Mouse (Mus musculus) left cerebral cortex, postnatal 36 days (tissue): ENCODE data around the gene Baz1a. TPM values are rescaled to one million over a fixed set of nuclear protein-coding genes. Genes with fewer than 3 reads are reported as not detected.
"Not testable (repeated sequence)": the region's sequence is repeated elsewhere in the genome, so short reads cannot be mapped to it uniquely, and the experiment has no call there.

Experiments
- DNase-seq, 2 experiments: peaks; one replicate each; pipeline ENCODE4 v3.0.0; 2021 to 2022; ENCODE audit warnings: low spot score in 2 of 2, mixed read lengths in 1 of 2
- intact Hi-C: fragments of 180-260 bp; cut with DNase I; formaldehyde crosslinking; loops from one replicate; pipeline ENCODE4 v1.15.1; 2025
- total RNA-seq, 2 experiments: library from RNA; stranded (reverse); gene quantifications; 2 replicates each; pipeline ENCODE4 v1.2.3; 2021

The Baz1a gene
- total RNA-seq, 2 experiments from 2014 or later: 2.4 to 5.3 TPM

DNA sequence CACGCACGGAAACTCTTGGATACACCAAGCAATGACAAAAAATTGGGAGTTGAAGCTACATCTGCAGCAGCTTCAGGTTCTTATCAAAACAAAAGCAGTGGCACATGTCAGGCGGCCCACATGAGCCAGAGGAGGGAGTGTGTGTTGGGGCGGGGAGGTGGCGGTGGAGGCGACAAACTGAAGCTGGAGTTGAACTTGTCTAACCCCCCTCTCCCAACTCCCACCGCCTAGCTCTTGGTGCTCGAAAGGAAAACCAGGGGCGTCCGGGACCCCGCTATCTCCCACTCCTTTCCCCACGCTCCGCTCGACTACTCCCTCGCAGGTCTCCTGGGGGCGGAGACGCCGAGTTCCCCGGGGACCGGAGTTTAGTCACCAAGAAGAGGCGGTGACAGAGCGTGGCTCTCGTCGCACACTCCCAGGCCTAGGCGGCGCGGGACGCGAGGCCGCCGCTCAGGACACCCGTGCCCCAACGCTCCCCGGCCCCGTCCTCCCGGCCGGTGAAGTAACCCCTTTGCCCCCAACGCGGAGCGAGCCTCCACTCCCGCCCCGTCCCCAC is 29.4 kb downstream of the Baz1a start:
- DNase-seq: peak; percentile 42 to 60
- intact Hi-C loops: loop anchor here (2.0 to 10.0 kb wide), 2 partner anchors 22 to 120 kb away; partner anchors contain the start of gene Cfl2

DNA sequence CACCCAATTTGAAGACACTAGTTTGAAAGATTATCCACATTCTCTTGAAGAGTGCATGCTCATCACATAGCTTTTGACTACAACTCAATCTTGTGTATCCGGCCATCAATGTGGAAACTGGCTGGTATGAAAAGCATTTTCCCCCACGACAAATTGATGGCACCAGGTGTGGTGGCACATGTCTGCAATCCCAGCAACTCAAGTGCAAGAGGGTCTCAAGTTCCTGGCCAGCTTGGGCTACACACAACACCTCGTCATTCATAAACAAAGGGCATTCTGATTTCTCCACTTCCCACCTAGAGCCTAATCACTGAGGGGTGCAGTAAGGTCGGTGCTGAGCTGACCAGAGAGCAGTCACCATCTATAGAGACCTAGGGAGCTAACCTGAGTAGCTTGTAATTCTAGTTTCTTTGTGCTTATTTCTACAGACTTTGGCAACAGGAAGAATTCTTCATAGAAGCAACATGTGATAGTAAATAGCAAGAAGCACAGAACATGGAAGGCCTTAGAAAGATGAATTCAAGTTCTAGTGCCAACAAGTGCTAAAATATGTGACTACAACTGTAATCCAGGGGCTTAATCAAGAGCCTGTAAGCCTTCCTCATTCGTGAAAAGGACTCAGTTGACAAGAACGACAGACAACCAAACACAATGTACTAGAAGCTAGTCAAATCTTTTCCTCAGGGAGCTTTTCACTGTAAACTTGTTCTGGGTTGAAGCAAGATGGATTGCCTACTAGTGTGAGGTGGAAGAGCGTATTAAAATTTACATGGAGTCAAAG is 31.0 kb downstream of the Baz1a start:
- intact Hi-C loops: loop anchor here (10.0 kb wide), 1 partner anchor 118 kb away; the partner anchor contains the start of gene Cfl2
- no peak for DNase-seq

DNA sequence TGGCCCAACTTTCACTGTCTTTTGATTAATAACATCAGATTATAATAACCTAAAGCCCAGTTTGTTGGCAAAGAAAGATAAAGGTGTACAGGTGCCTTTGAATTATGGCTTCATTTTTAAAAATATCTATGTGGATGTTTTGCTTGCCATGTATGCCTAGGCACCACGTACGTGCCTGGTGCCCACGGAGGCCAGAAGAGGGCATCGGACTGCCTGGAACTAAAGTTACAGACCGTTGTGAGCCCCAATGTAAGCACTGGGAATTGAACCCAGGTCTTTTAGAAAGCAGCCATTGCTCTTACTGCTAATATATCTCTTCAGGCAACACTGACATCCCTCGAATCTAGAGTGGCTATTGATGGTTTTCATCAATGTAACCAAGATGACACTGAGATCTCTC is 32.2 kb downstream of the Baz1a start:
- DNase-seq: no peak
- intact Hi-C loops: loop anchor here (10.0 kb wide), 1 partner anchor 117 kb away; the partner anchor contains the start of gene Cfl2

DNA sequence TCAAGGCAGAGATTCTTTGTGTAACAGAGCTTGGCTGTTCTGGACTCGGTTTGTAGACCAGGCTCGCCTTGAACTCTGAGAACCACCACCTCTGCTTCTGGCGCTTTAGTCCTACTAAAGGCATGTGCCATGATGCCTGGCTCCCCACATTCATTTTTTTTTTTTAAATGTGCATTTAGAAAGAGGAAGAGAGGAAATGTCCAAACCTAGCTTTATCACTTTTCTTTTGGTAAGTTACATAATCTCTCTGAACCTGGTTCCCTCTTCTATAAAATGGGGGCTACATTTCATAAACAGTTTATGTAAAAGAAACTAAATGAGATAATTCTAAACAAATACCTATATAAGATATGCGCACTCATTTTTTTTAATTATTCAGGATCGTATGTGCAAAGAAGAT is 33.2 kb downstream of the Baz1a start:
- DNase-seq: no peak
- intact Hi-C loops: loop anchor here (10.0 kb wide), 1 partner anchor 116 kb away; the partner anchor contains the start of gene Cfl2

DNA sequence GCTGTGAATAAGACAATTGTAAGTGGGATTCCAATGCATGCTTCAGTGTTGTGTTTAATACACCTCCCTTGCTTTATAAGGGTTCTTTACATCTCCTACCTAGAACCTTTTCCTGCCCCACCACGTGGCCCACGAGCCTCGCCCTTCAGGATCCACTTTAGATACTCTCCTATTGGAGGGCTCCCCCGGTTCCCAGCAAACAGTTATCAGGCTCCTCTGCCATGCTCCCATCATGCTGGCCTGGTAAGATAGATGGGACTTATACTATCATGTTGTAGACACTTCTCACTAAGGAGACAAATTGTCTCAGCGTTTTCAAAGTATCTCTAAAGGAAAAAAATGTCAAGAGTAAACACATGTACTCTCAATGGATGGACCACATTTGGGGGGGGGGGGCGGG is 33.6 kb downstream of the Baz1a start:
- DNase-seq: no peak
- intact Hi-C loops: loop anchor here (10.0 kb wide), 1 partner anchor 116 kb away; the partner anchor contains the start of gene Cfl2

DNA sequence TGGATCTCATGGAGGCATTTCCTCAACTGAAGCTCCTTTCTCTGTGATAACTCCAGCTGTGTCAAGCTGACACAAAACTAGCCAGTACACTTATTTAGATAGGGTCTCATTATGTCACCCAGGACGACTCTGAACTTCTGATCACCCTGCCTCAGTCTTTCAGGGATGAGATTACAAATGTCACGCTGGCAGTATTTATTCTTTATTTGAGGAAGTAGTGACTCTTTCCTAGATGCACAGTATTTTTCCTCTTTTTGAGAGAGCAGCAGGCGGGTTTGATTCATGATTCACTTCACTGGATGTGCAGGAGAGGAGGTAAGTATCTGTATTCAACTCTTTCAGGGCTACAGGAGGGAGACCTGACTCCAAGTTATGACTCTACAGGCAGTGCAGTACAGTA is 45.1 kb downstream of the Baz1a start:
- intact Hi-C loops: no loop called here
- no peak for DNase-seq

DNA sequence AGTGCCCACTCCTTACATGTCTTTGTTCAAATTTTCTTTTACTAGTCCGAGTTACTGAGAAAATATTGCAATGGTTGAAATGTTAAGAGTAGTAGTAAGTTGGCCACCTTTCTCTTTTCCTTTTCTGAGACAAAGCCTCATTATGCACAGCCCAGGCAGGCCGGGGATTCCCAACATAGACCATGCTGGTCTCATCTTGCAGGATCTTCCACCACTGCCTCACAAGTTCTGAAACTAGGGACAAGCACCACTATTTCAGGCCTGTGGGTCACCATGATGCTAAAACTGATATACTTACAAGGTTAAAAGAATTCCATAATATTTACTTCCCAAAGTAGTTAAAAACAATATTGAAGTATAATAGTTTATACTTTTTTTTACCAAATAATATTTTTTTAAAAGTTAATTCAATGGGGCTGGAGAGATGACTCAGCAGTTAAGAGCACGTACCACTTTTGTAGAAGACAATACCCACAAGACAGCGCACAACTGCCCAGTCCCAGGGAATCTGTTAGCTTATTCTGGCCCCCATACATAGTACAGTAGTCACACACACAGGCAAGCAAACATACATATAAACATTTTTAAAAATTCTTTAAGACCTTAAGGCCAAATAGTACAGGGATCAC is 48.5 kb downstream of the Baz1a start:
- DNase-seq: no peak
- intact Hi-C loops: no loop called here

DNA sequence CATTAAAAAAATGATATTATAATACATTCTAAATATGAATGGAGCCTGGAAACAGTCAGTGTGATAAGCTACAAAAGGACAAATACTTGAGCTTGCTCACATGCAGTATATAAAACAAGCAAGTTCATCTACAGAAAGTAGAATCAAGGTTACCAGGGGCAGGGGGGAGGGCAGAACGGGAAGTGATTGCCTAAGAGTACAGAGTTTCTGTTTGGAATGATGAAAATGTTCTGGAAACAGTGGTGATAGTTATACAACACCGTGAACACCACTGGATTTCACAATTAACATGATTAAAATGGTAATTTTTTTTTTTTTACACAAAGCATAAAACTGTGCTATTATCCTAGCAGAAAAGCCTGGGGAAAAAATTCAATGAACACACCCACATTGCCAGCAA is 54.6 kb downstream of the Baz1a start:
- DNase-seq: no peak
- intact Hi-C loops: no loop called here

DNA sequence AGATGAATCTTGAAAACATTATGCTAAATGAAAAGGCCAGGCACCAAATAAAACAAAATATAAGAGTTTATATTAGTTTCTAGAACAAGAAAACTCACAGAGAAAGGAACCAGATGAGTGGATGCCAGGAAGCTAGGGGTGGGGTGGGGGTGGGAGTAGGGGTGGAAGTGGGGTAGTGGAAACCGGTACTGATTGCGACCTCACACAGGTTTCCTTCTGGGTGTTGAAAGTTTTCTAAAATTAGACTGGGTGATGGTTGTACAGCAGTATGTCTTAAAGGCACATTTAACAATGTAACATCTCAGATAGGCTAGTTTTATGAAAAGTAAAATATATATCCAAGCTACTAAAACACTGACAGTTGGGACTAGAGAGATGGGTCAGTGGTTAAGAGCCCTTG is 57.2 kb downstream of the Baz1a start:
- DNase-seq: no peak
- intact Hi-C loops: no loop called here

DNA sequence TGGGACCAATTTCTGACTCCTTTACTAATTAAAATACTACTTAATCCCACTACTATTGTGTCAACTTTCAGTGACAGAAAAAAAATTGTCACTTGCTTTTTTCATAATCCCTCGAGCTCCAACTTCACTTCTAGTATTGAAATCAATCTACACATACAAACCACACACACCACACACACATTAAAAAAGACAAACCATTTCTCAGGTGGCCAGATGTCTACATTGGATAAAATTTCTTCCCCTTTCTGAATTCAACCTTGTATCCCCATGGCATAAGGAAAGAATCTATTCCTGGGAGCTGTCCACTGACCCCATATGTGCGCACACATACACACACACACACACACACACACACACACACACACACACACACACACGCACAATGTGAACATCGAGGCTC is 57.7 kb downstream of the Baz1a start:
- no peak for DNase-seq

DNA sequence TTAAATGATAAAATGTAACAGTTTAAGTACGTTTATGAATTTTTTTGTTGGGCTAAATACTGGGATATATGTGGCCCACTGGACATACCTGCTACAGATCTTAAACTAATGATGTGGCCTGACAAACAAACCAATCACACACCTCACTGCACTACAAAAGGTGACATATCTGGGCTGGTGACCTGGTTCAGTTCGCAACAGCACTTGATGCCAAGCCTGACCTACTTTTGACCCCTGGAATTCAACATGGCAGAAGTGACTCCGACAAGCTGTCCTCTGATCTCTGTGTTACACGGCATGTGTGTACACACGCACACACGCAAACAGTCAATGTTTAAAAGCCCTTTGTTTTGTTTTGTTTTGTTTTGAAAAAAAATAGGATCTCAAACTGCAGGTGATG is 68.0 kb downstream of the Baz1a start:
- no peak for DNase-seq
- intact Hi-C loops: no loop called here

More for the DNA sequence above, 57.7 kb downstream of the Baz1a start:
- intact Hi-C loops: no loop called here

DNA sequence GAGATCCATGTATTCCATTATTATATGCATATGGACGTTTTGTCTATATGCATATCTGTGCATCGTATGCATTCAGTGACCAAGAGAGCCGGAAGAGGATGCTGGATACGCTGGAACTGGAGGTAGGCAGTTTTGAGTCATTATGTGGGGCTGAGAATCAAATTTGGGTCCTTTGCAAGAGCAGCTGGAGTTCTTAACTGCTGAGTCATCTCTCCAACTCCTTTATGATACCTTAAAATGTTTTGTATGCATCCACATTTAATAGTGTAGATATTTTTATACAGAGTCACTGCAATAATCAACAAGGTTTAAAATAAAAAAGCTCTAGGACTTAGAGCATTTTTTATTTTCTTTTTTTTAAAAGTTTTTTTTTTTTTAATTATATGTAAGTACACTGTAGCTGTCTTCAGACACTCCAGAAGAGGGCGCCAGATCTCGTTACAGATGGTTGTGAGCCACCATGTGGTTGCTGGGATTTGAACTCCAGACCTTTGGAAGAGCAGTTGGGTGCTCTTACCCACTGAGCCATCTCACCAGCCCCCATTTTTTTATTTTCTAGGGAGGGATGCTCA is 71.5 kb downstream of the Baz1a start:
- DNase-seq, intact Hi-C loops: not testable (repeated sequence)

DNA sequence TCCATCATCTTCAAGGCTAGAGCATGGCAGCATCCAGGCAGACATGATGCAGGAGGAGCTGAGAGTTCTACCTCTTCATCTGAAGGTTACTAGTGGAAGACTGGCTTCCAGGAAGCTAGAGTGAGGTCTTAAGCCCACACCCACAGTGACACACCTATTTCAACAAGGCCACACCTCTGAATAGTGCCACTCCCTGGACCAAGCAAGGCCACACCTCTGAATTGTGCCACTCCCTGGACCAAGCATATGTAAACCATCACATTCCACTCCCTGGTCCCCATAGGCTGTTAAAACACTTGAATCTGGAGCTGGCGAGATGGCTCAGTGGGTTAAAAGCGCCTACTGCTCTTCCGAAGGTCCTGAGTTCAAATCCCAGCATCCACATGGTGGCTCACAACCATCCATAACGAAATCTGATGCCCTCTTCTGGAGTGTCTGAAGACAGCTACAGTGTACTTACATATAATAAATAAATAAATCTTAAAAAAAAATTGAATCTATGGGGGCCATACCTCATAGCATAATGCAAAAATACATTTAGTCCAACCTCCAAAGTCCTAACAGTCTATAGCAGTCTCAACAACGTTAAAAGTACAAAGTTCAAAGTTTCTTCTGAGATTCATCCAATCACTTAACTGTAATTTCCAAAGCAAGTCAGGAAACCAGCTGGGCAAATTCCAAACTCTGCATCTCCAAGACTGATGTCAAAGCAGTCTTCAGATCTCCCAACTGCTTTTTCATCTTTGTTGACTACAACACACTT is 76.4 kb downstream of the Baz1a start:
- intact Hi-C loops, DNase-seq: not testable (repeated sequence)

DNA sequence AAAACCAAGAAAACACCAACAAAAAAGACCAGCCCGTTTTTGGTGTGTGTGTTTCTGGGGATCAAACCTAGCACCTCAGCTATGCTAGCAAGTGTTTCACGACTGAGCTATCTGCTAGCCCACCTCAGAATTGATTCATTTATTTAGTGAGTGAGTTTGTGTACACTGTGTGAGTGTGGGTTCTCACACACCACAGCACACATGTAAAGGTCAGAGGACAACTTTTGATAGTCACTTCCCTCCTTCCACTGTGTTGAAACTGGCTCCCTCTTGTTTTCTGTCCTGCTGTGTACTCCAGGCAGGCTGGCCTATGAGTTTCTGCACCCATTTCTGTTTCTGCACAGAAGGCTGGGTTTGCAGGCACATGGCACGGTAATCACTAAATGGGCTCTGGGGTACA is 103.8 kb downstream of the Baz1a start:
- no peak for DNase-seq
- intact Hi-C loops: no loop called here

DNA sequence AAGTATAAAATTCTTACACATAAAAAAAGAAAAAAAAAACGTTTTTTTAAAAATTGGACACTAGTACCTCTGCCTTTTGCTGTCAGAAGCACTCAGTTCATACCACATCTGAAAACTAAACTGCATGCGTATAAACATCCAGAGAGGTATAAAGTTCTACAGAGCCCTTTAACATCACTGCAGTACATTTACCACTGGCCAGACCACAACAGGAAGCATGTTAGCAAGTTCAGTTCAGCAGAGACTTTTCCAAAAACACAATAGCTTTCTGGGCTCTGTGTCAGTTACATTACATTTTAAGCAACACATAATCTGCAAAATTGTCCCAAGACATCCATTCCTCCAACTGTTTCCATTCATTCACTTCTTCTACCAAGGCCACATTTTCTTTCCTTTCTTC is 121.6 kb downstream of the Baz1a start:
- intact Hi-C loops: not testable (repeated sequence)

DNA sequence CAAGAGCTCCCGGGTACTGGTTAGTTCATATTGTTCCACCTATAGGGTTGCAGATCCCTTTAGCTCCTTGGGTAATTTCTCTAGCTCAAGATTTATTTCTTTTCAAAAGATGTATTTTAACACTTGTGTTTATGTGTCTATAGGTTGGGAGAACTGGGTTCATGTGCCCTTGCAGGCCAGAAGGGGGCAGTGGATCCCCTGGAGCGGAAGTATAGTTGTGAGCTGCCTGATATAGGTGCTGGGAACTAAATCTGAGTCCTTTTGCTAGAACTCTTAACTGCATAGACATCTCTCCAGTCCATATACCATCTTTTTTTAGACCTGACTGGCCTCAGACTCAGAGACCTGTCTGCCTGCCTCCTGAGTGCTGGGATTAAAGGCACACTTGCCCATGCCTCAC is 123.7 kb downstream of the Baz1a start:
- intact Hi-C loops: no loop called here
- no peak for DNase-seq

More for the DNA sequence above, 121.6 kb downstream of the Baz1a start:
- not testable (repeated sequence) for DNase-seq

DNA sequence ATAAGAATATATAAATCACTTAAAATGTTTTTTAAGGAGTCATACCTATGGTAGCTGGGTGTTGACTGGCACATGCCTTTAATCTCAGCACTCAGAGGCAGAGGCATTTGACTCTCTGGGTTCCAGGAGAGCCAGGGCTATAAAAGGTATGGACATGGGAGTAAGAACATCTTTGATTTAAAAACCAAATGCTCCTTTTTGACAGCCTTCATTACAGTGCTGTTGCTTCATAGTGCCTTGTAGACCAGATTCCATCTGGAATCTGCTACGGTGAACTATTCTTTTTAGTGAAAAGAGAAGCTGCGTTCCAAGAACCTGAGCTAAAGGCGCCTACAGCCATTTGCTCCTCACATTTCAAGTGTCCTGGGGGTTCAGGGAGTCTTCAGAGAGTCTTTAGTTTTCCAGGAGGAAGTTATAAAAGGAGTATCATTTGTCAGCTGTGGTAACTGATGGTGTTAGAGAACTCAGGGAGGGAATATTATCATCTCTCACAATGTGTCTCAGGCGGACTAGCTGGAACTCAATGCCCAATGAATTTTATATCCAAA is 126.5 kb downstream of the Baz1a start:
- intact Hi-C loops: no loop called here
- no peak for DNase-seq

DNA sequence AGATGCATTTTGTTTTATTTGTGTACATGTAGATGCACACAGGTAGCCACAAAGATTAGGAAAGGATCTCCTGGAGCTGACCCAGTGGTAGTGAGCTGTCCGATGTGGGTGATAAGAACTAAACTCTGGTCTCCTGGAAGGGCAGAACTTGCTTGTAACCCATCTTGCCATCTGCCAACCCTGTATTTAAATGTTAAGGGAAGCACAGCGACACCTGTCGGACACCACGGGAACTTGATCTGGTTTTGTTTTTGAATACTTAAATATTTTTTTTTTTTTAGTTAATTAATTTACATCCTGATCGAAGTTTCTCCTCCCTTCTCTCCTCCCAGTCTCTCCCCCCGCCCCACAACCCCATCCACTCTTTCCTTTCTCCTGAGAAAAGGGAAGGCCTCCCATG is 134.5 kb downstream of the Baz1a start:
- intact Hi-C loops: no loop called here
- peak; percentile 25 to 37 for DNase-seq

DNA sequence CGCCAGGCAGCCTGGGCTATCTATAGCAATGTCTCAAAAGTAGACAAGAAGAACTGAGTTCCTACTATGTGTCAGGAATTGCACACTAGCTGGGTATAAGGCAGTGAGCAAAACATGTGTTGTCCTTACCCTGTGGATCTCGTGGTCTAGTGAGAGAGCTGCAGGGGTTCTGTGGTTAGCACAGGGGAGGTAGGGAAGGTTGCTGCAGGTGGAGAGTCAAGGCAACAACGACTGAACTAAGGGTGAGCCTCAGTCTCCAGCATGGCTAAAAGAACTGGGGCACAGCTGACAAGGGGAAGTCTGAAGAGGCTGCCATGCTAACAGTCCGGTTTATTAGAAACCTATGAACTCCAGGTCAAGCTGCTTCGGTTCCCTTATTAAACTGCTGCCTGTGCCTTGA is 134.9 kb downstream of the Baz1a start:
- intact Hi-C loops: no loop called here
- no peak for DNase-seq
